Mouse (Mus musculus) forebrain, embryonic 15.5 days (tissue): ENCODE measurements around the gene Apba1. TPM values are rescaled to one million over a fixed set of nuclear protein-coding genes. Genes with fewer than 3 reads are reported as not detected.
A peak's percentile ranks its signal among the peaks of the same experiment; 100 is the strongest.

Source experiments
- ATAC-seq: fragments of 200-750 bp; cut with Nextera tagmentation; replicated peaks from 2 replicates; pipeline ENCODE4 v1.8.0; 2017; ENCODE audit warnings: mild to moderate bottlenecking, moderate TSS enrichment, moderate library complexity
- H3K27ac ChIP-seq: fragments of 300-500 bp; sonication (generic); replicated peaks from 2 replicates; pipeline ENCODE4 v1.5.1; 2015; ENCODE audit warnings: mild to moderate bottlenecking, inconsistent platforms
- H3K27me3 ChIP-seq: fragments of 300-500 bp; sonication (generic); 2 replicates; pipeline ENCODE4 v1.6.1; 2015; ENCODE audit warnings: inconsistent platforms
- H3K36me3 ChIP-seq: fragments of 300-500 bp; sonication (generic); 2 replicates; pipeline ENCODE4 v1.6.1; 2015; ENCODE audit warnings: mild to moderate bottlenecking, inconsistent platforms
- H3K4me1 ChIP-seq: fragments of 300-500 bp; sonication (generic); 2 replicates; pipeline ENCODE4 v1.6.1; 2015; ENCODE audit warnings: inconsistent platforms
- H3K4me2 ChIP-seq: fragments of 300-500 bp; sonication (generic); replicated peaks from 2 replicates; pipeline ENCODE4 v1.6.1; 2015; ENCODE audit warnings: mild to moderate bottlenecking, inconsistent platforms
- H3K4me3 ChIP-seq: fragments of 300-500 bp; sonication (generic); 2 replicates; pipeline ENCODE4 v1.5.1; 2015; ENCODE audit warnings: mild to moderate bottlenecking, inconsistent platforms
- H3K9ac ChIP-seq: fragments of 300-500 bp; sonication (generic); replicated peaks from 2 replicates; pipeline ENCODE4 v1.6.1; 2015; ENCODE audit warnings: mild to moderate bottlenecking, inconsistent platforms
- H3K9me3 ChIP-seq: fragments of 300-500 bp; sonication (generic); 2 replicates; pipeline ENCODE4 v1.6.1; 2016; ENCODE audit warnings: inconsistent platforms
- WGBS: fragments of 180-500 bp; shearing (Covaris S2); methylation state at CpG from one replicate; pipeline ENCODE4 v1.1.7; 2015; ENCODE audit warnings: mixed read lengths; 5-methylcytosine and 5-hydroxymethylcytosine counted together
- polyA plus RNA-seq: library from polyadenylated mRNA; unstranded; fragments of >200 nt; fragmentation: Nextera tagmentation; extraction: Ambion mirVana; gene quantifications from 2 replicates; pipeline ENCODE4 v1.2.1, GENCODE M21; 2015

Apba1 gene
- polyA plus RNA-seq, 1 experiment from 2014 or later = 5.7 TPM

GRCm38 (mm10) chr19:23809236-23809635 lies 50.5 kb downstream of the Apba1 start:
- Histone ChIP-seq H3K9me3 (no peaks in the 10 kb centered on the region), H3K27me3 (no peaks in the 10 kb centered on the region), H3K9ac (no peak overlapping the region), H3K4me3 (no peak overlapping the region), H3K36me3 (no peaks in the 10 kb centered on the region), H3K4me2 (no peak overlapping the region), H3K4me1 (peaks cover 5% of the 10 kb centered on the region), H3K27ac (no peak overlapping the region)
- no peak for ATAC-seq
- 83% methylated on average over 1 of the region's 1 CpGs for WGBS

- Histone ChIP-seq H3K27me3 (no peaks in the 10 kb centered on the region), H3K9ac (no peak overlapping the region), H3K27ac (no peak overlapping the region), H3K4me2 (no peak overlapping the region), H3K4me1 (peaks cover 5% of the 10 kb centered on the region), H3K36me3 (no peaks in the 10 kb centered on the region), H3K9me3 (no peaks in the 10 kb centered on the region), H3K4me3 (no peak overlapping the region)
- no peak for ATAC-seq
- WGBS = 68% methylated on average over 5 of the region's 5 CpGs
Observed at GRCm38 (mm10) chr19:23810512-23810911, 51.8 kb downstream of the Apba1 start.

- Histone ChIP-seq H3K27me3 (no peaks in the 10 kb centered on the region), H3K9ac (no peak overlapping the region), H3K36me3 (no peaks in the 10 kb centered on the region), H3K27ac (no peak overlapping the region), H3K4me1 (peaks cover 5% of the 10 kb centered on the region), H3K4me2 (no peak overlapping the region), H3K4me3 (no peak overlapping the region), H3K9me3 (no peaks in the 10 kb centered on the region)
- WGBS = 64% methylated on average over 5 of the region's 5 CpGs
- no peak for ATAC-seq
Observed at GRCm38 (mm10) chr19:23810976-23811375, 52.3 kb downstream of the Apba1 start.

- H3K9me3 ChIP-seq = no peaks in the 10 kb centered on the region
- H3K27ac ChIP-seq = no peak overlapping the region
- WGBS = 84% methylated on average over 13 of the region's 13 CpGs
- H3K4me2 ChIP-seq = no peak overlapping the region
- no peaks in the 10 kb centered on the region for H3K4me1 ChIP-seq
- no peak for ATAC-seq
- H3K36me3 ChIP-seq = no peaks in the 10 kb centered on the region; the same call in 1 of the 2 replicates
- H3K4me3 ChIP-seq = no peak overlapping the region
- no peak overlapping the region for H3K9ac ChIP-seq
- no peaks in the 10 kb centered on the region for H3K27me3 ChIP-seq
Observed at GRCm38 (mm10) chr19:23816762-23817161, 58.1 kb downstream of the Apba1 start.

- Histone ChIP-seq H3K4me3 (no peak overlapping the region), H3K9me3 (no peaks in the 10 kb centered on the region), H3K9ac (no peak overlapping the region), H3K27ac (no peak overlapping the region), H3K36me3 (no peaks in the 10 kb centered on the region; the same call in 1 of the 2 replicates), H3K27me3 (no peaks in the 10 kb centered on the region), H3K4me2 (no peak overlapping the region), H3K4me1 (no peaks in the 10 kb centered on the region)
- ATAC-seq = no peak
- 77% methylated on average over 6 of the region's 6 CpGs for WGBS
Observed at GRCm38 (mm10) chr19:23817196-23817595, 58.5 kb downstream of the Apba1 start.

GRCm38 (mm10) chr19:23819882-23820281 lies 61.2 kb downstream of the Apba1 start:
- H3K9me3 ChIP-seq = no peaks in the 10 kb centered on the region
- no peak overlapping the region for H3K4me3 ChIP-seq
- H3K27ac ChIP-seq = no peak overlapping the region
- no peaks in the 10 kb centered on the region; the same call in 1 of the 2 replicates for H3K36me3 ChIP-seq
- H3K4me2 ChIP-seq = no peak overlapping the region
- no peaks in the 10 kb centered on the region for H3K4me1 ChIP-seq
- WGBS = 51% methylated on average over 8 of the region's 8 CpGs
- ATAC-seq = no peak
- no peak overlapping the region for H3K9ac ChIP-seq
- no peaks in the 10 kb centered on the region for H3K27me3 ChIP-seq

- ATAC-seq = no peak
- H3K4me2 ChIP-seq = no peak overlapping the region
- no peaks in the 10 kb centered on the region; the same call in 1 of the 2 replicates for H3K36me3 ChIP-seq
- H3K9me3 ChIP-seq = no peaks in the 10 kb centered on the region
- no peak overlapping the region for H3K27ac ChIP-seq
- H3K4me3 ChIP-seq = no peak overlapping the region
- no peak overlapping the region for H3K9ac ChIP-seq
- no peaks in the 10 kb centered on the region for H3K27me3 ChIP-seq
- 64% methylated on average over 3 of the region's 3 CpGs for WGBS
- H3K4me1 ChIP-seq = no peaks in the 10 kb centered on the region
Observed at GRCm38 (mm10) chr19:23822497-23822896, 63.8 kb downstream of the Apba1 start.

- no peak for ATAC-seq
- H3K4me2 ChIP-seq = no peak overlapping the region
- no peak overlapping the region for H3K27ac ChIP-seq
- H3K4me1 ChIP-seq = no peaks in the 10 kb centered on the region
- H3K27me3 ChIP-seq = no peaks in the 10 kb centered on the region
- no peaks in the 10 kb centered on the region for H3K9me3 ChIP-seq
- H3K9ac ChIP-seq = no peak overlapping the region
- 89% methylated on average over 4 of the region's 4 CpGs for WGBS
- no peaks in the 10 kb centered on the region for H3K36me3 ChIP-seq
- no peak overlapping the region for H3K4me3 ChIP-seq
Observed at GRCm38 (mm10) chr19:23823533-23823932, 64.8 kb downstream of the Apba1 start.

GRCm38 (mm10) chr19:23826251-23826650 lies 67.6 kb downstream of the Apba1 start:
- H3K27ac ChIP-seq = no peak overlapping the region
- no peak for ATAC-seq
- no peak overlapping the region for H3K4me2 ChIP-seq
- no peaks in the 10 kb centered on the region for H3K27me3 ChIP-seq
- H3K4me1 ChIP-seq = peaks cover 5% of the 10 kb centered on the region; the same call in 1 of the 2 replicates
- no peaks in the 10 kb centered on the region for H3K9me3 ChIP-seq
- no peak overlapping the region for H3K4me3 ChIP-seq
- no peaks in the 10 kb centered on the region for H3K36me3 ChIP-seq
- 93% methylated on average over 8 of the region's 8 CpGs for WGBS
- H3K9ac ChIP-seq = no peak overlapping the region

- H3K4me2 ChIP-seq = no peak overlapping the region
- no peaks in the 10 kb centered on the region for H3K36me3 ChIP-seq
- H3K9ac ChIP-seq = no peak overlapping the region
- H3K9me3 ChIP-seq = no peaks in the 10 kb centered on the region
- peak overlapping the region; percentile 47; the same call in 1 of the 2 replicates for H3K27ac ChIP-seq
- H3K4me3 ChIP-seq = no peak overlapping the region
- ATAC-seq = no peak
- peaks cover 25% of the 10 kb centered on the region for H3K4me1 ChIP-seq
- 45% methylated on average over 7 of the region's 7 CpGs for WGBS
- no peaks in the 10 kb centered on the region for H3K27me3 ChIP-seq
Observed at GRCm38 (mm10) chr19:23830761-23831160, 72.1 kb downstream of the Apba1 start.

- ATAC-seq = peak; percentile 18; the same call in 1 of the 2 replicates
- Histone ChIP-seq H3K27ac (peak overlapping the region; percentile 58), H3K4me3 (no peak overlapping the region), H3K4me1 (peaks cover 25% of the 10 kb centered on the region), H3K36me3 (no peaks in the 10 kb centered on the region), H3K4me2 (no peak overlapping the region), H3K27me3 (no peaks in the 10 kb centered on the region), H3K9ac (no peak overlapping the region), H3K9me3 (no peaks in the 10 kb centered on the region)
- 37% methylated on average over 14 of the region's 14 CpGs for WGBS
Observed at GRCm38 (mm10) chr19:23833685-23834682, 75.3 kb downstream of the Apba1 start.

- Histone ChIP-seq H3K27me3 (no peaks in the 10 kb centered on the region), H3K36me3 (no peaks in the 10 kb centered on the region), H3K9me3 (no peaks in the 10 kb centered on the region), H3K9ac (no peak overlapping the region), H3K27ac (peak overlapping the region; percentile 58), H3K4me2 (no peak overlapping the region), H3K4me3 (no peak overlapping the region), H3K4me1 (peaks cover 25% of the 10 kb centered on the region)
- 51% methylated on average over 3 of the region's 3 CpGs for WGBS
- ATAC-seq = peak; percentile 46
Observed at GRCm38 (mm10) chr19:23834721-23835120, 76.0 kb downstream of the Apba1 start.
